Mouse (Mus musculus) MEL (cell line): ENCODE data around the gene Pcbp3. TPM values are rescaled to one million over a fixed set of nuclear protein-coding genes. Genes with fewer than 3 reads are reported as not detected.

Source experiments
- DNase-seq: peaks from one replicate; pipeline ENCODE4 v3.0.0; 2011; ENCODE audit warnings: low read depth, low spot score
- H3K27ac ChIP-seq: 2 replicates; pipeline ENCODE4 v1.5.1; 2012; ENCODE audit warnings: low read depth, mild to moderate bottlenecking, control low read depth, low read length, moderate library complexity; ENCODE audit not compliant: control insufficient read depth
- H3K27me3 ChIP-seq, 2 experiments: fragments of 150-350 bp in 1 of 2; sonication (generic) in 1 of 2; 2 replicates each; pipeline ENCODE4 v1.6.1; 2012; ENCODE audit warnings: low read length in 2 of 2, mild to moderate bottlenecking in 2 of 2, improper control_type of control experiment in 1 of 2, moderate library complexity in 1 of 2; ENCODE audit not compliant: insufficient read depth in 2 of 2, control insufficient read depth in 1 of 2
- H3K36me3 ChIP-seq, 2 experiments: 2 replicates each; pipeline ENCODE4 v1.6.1; 2012 to 2014; ENCODE audit warnings: low read length in 2 of 2, improper control_type of control experiment in 1 of 2, inconsistent platforms in 1 of 2, mild to moderate bottlenecking in 1 of 2; ENCODE audit not compliant: insufficient read depth in 2 of 2, control insufficient read depth in 1 of 2
- H3K4me1 ChIP-seq, 2 experiments: fragments of 150-350 bp in 1 of 2; sonication (generic) in 1 of 2; 2 replicates each; pipeline ENCODE4 v1.6.1; 2012; ENCODE audit warnings: low read length in 2 of 2, improper control_type of control experiment in 1 of 2, mild to moderate bottlenecking in 1 of 2; ENCODE audit not compliant: insufficient read depth in 2 of 2, control insufficient read depth in 1 of 2
- H3K4me3 ChIP-seq, 2 experiments: fragments of 150-350 bp in 1 of 2; sonication (generic) in 1 of 2; 2 replicates each; pipeline ENCODE4 v1.5.1; 2012; ENCODE audit warnings: low read depth in 2 of 2, low read length in 2 of 2, mild to moderate bottlenecking in 2 of 2, moderate library complexity in 2 of 2, control low read depth in 1 of 2, improper control_type of control experiment in 1 of 2; ENCODE audit not compliant: control insufficient read depth in 1 of 2, insufficient read depth in 1 of 2
- H3K79me2 ChIP-seq: 2 replicates; pipeline ENCODE4 v1.6.1; 2012; ENCODE audit warnings: mild to moderate bottlenecking, low read length, moderate library complexity; ENCODE audit not compliant: control insufficient read depth, poor library complexity, insufficient read depth
- H3K9ac ChIP-seq: 2 replicates; pipeline ENCODE4 v1.6.1; 2012; ENCODE audit warnings: low read depth, mild to moderate bottlenecking, control low read depth, low read length, moderate library complexity; ENCODE audit not compliant: control insufficient read depth, poor library complexity, severe bottlenecking
- H3K9me3 ChIP-seq: fragments of 150-350 bp; sonication (generic); replicated peaks from 2 replicates; pipeline ENCODE4 v1.6.1; 2012; ENCODE audit warnings: mild to moderate bottlenecking, low read length, improper control_type of control experiment, moderate library complexity; ENCODE audit not compliant: insufficient read depth
- CHD1 ChIP-seq: IDR thresholded peaks from 2 replicates; pipeline ENCODE4 v1.6.1; 2012; ENCODE audit warnings: low read depth, mild to moderate bottlenecking, inconsistent platforms, low read length, improper control_type of control experiment
- E2F4 ChIP-seq: IDR thresholded peaks from 2 replicates; pipeline ENCODE4 v1.6.1; 2011; ENCODE audit warnings: low read depth, low read length, improper control_type of control experiment, borderline replicate concordance
- ELF1 ChIP-seq: IDR thresholded peaks from 2 replicates; pipeline ENCODE4 v1.6.1; 2014; ENCODE audit warnings: low read depth, mild to moderate bottlenecking, inconsistent platforms, low read length, improper control_type of control experiment, moderate library complexity
- ETS1 ChIP-seq: IDR thresholded peaks from 2 replicates; pipeline ENCODE4 v1.6.1; 2012; ENCODE audit warnings: low read depth, mild to moderate bottlenecking, inconsistent platforms, low read length, improper control_type of control experiment, moderate library complexity
- GATA1 ChIP-seq: IDR thresholded peaks from 2 replicates; pipeline ENCODE4 v1.6.1; 2011; ENCODE audit warnings: low read depth, low read length, improper control_type of control experiment
- JUND ChIP-seq: IDR thresholded peaks from 2 replicates; pipeline ENCODE4 v1.6.1; 2011; ENCODE audit warnings: low read depth, mild to moderate bottlenecking, improper control_type of control experiment, low read length
- MAFK ChIP-seq: IDR thresholded peaks from 2 replicates; pipeline ENCODE4 v1.6.1; 2011; ENCODE audit warnings: low read depth, mild to moderate bottlenecking, low read length, improper control_type of control experiment, borderline replicate concordance
- MEF2A ChIP-seq: IDR thresholded peaks from 2 replicates; pipeline ENCODE4 v1.6.1; 2014; ENCODE audit warnings: low read depth, mild to moderate bottlenecking, inconsistent platforms, low read length, improper control_type of control experiment; ENCODE audit not compliant: poor library complexity, insufficient replicate concordance, severe bottlenecking; ENCODE audit errors: extremely low read depth
- MXI1 ChIP-seq: IDR thresholded peaks from 2 replicates; pipeline ENCODE4 v1.6.1; 2011; ENCODE audit warnings: mild to moderate bottlenecking, low read depth, low read length, improper control_type of control experiment
- MYC ChIP-seq: IDR thresholded peaks from 2 replicates; pipeline ENCODE4 v1.6.1; 2011; ENCODE audit warnings: low read depth, mild to moderate bottlenecking, low read length, improper control_type of control experiment, moderate library complexity
- NRF1 ChIP-seq: IDR thresholded peaks from 2 replicates; pipeline ENCODE4 v1.6.1; 2014; ENCODE audit warnings: low read depth, mild to moderate bottlenecking, inconsistent platforms, low read length, improper control_type of control experiment, moderate library complexity; ENCODE audit not compliant: poor library complexity, insufficient read depth, severe bottlenecking
- POLR2A ChIP-seq, 2 experiments: IDR thresholded peaks; 2 replicates each; pipeline ENCODE4 v1.6.1; 2011 to 2012; ENCODE audit warnings: low read length in 2 of 2, mild to moderate bottlenecking in 2 of 2, control low read depth in 1 of 2, improper control_type of control experiment in 1 of 2, low read depth in 1 of 2, moderate library complexity in 1 of 2; ENCODE audit not compliant: control insufficient read depth in 1 of 2, insufficient read depth in 1 of 2, poor library complexity in 1 of 2
- POLR2AphosphoS2 ChIP-seq: IDR thresholded peaks from 2 replicates; pipeline ENCODE4 v1.6.1; 2011; ENCODE audit warnings: low read length, improper control_type of control experiment
- RAD21 ChIP-seq: IDR thresholded peaks from 2 replicates; pipeline ENCODE4 v1.6.1; 2011; ENCODE audit warnings: mild to moderate bottlenecking, low read depth, low read length, improper control_type of control experiment
- RCOR1 ChIP-seq: IDR thresholded peaks from 2 replicates; pipeline ENCODE4 v1.6.1; 2012; ENCODE audit warnings: low read depth, mild to moderate bottlenecking, inconsistent platforms, low read length, improper control_type of control experiment
- SMC3 ChIP-seq: IDR thresholded peaks from 2 replicates; pipeline ENCODE4 v1.6.1; 2011; ENCODE audit warnings: low read depth, low read length, improper control_type of control experiment
- TBP ChIP-seq: IDR thresholded peaks from 2 replicates; pipeline ENCODE4 v1.8.0; 2011; ENCODE audit warnings: low read depth, low read length, improper control_type of control experiment
- USF2 ChIP-seq, 2 experiments: IDR thresholded peaks; 2 replicates each; pipeline ENCODE4 v1.6.1; 2011 to 2012; ENCODE audit warnings: improper control_type of control experiment in 2 of 2, low read length in 2 of 2, borderline replicate concordance in 1 of 2, inconsistent platforms in 1 of 2, low read depth in 1 of 2, mild to moderate bottlenecking in 1 of 2; ENCODE audit not compliant: insufficient read depth in 1 of 2
- ZC3H11A ChIP-seq: IDR thresholded peaks from 2 replicates; pipeline ENCODE4 v1.6.1; 2012; ENCODE audit warnings: low read depth, mild to moderate bottlenecking, inconsistent platforms, low read length, improper control_type of control experiment
- ZMIZ1 ChIP-seq: IDR thresholded peaks from 2 replicates; pipeline ENCODE4 v1.6.1; 2012; ENCODE audit warnings: low read depth, mild to moderate bottlenecking, inconsistent platforms, low read length, improper control_type of control experiment, moderate library complexity
- polyA plus RNA-seq, 2 experiments: library from polyadenylated mRNA; stranded (reverse) in 1 of 2; unstranded in 1 of 2; fragments of >175 nt in 1 of 2; fragments of >200 nt in 1 of 2; gene quantifications; 2 replicates each; pipeline versions ENCODE4 v1.2.1 to v1.2.4; 2012; ENCODE audit warnings: low replicate concordance in 2 of 2, low read depth in 1 of 2; ENCODE audit not compliant: insufficient read length in 2 of 2, insufficient read depth in 1 of 2, missing spikeins in 1 of 2
- total RNA-seq: library from RNA; depleted of rRNA; stranded (reverse); fragments of 300-350 nt; gene quantifications from 2 replicates; pipeline ENCODE4 v1.2.3, GENCODE M21; 2012

Pcbp3 gene
- total and polyA plus RNA-seq, 3 experiments = 1.1 to 3.3 TPM; not detected in 1

DNA sequence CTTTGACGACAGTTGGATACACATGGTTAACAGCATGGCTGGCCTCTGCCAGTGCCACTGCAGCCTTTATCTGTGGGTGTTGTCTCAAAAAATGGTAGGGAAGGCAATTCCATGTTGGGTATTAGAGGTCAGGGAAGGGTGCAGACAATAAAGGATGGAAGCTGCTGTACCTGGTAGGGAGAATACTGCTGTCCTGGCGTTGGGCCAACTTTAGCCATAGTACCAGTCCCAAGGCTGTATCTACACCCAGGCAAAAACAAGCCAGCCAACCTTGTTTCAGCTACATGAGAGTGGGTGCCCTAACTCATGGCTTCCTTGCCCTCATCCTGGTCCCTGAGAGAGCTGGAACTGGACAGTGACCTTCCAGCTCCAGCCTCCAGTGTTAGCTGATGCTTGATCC, 103.8 kb downstream of the Pcbp3 start:
- Histone ChIP-seq H3K9ac (no peak overlapping the region), H3K4me1 (no peaks in the 10 kb centered on the region), H3K27ac (no peak overlapping the region), H3K4me3 (no peak overlapping the region), H3K27me3 (no peaks in the 10 kb centered on the region), H3K9me3 (no peaks in the 10 kb centered on the region), H3K79me2 (no peaks in the 10 kb centered on the region; the same call in 1 of the 2 replicates), H3K36me3 (no peaks in the 10 kb centered on the region)
- DNase-seq = no peak
- TF ChIP-seq POLR2AphosphoS2 (no peak), JUND (no peak), NRF1 (no peak)

DNA sequence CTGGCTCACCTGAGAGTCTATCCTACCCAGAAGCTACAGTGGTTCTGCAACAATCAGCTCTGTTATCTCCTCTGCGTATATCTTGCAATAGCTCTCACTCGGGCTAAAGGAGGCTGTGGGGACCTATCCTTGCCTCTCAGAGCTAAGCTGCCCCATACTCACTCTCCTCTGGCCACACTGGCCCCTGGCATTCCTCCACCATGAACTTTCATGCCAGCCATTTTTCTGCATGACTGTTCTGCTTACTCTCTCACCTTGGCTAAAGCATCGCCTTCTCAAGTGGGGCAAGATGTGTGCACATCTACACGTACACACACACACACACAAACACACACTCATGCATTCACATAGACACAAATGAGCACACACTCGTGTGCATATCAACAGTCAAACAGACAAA, 115.2 kb downstream of the Pcbp3 start:
- no peak for TF ChIP-seq GATA1
- no peak overlapping the region for H3K9ac ChIP-seq
- H3K27ac ChIP-seq = no peak overlapping the region
- H3K4me3 ChIP-seq = no peak overlapping the region
- no peak for DNase-seq
- H3K36me3 ChIP-seq = no peaks in the 10 kb centered on the region
- H3K9me3 ChIP-seq = no peaks in the 10 kb centered on the region
- no peaks in the 10 kb centered on the region for H3K79me2 ChIP-seq
- no peaks in the 10 kb centered on the region for H3K4me1 ChIP-seq
- no peaks in the 10 kb centered on the region for H3K27me3 ChIP-seq

- no peak for TF ChIP-seq MAFK
- TF ChIP-seq ZC3H11A = no peak
- no peak for TF ChIP-seq E2F4
- no peak for TF ChIP-seq MXI1
- TF ChIP-seq MYC = no peak
- no peak for TF ChIP-seq RAD21
- TF ChIP-seq SMC3 = no peak
- TF ChIP-seq POLR2AphosphoS2 = no peak
- no peak for TF ChIP-seq JUND
- TF ChIP-seq POLR2A (IDR thresholded peaks at IDR 0.05; ENCODE audit: control insufficient read depth in 1 of 2, insufficient read depth in 1 of 2, low read depth in 1 of 2, low read length in 2 of 2, poor library complexity in 1 of 2) = no peak
- TF ChIP-seq ZMIZ1 = no peak
- TF ChIP-seq MEF2A = no peak
- no peak for TF ChIP-seq ELF1
- no peak for TF ChIP-seq CHD1
- TF ChIP-seq RCOR1 = no peak
- TF ChIP-seq USF2 (IDR thresholded peaks at IDR 0.05; ENCODE audit: borderline replicate concordance in 1 of 2, insufficient read depth in 1 of 2, low read depth in 1 of 2, low read length in 2 of 2) = no peak
- TF ChIP-seq ETS1 = no peak
- no peak for TF ChIP-seq TBP
- TF ChIP-seq NRF1 = no peak
- no peak overlapping the region for H3K4me3 ChIP-seq
- DNase-seq = no peak
- H3K9me3 ChIP-seq = no peaks in the 10 kb centered on the region
- no peaks in the 10 kb centered on the region for H3K27me3 ChIP-seq
- no peaks in the 10 kb centered on the region for H3K4me1 ChIP-seq
- no peak overlapping the region for H3K9ac ChIP-seq
- H3K36me3 ChIP-seq = no peaks in the 10 kb centered on the region
- no peak overlapping the region for H3K27ac ChIP-seq
- no peaks in the 10 kb centered on the region for H3K79me2 ChIP-seq
Measured at GRCm38 (mm10) chr10:76844901-76845300, 116.8 kb downstream of the Pcbp3 start.
